Mouse (Mus musculus) spleen, adult 2 months (tissue): ENCODE measurements around the gene Tuba8.

ENCODE experiments used
- CTCF ChIP-seq: fragments of 200-500 bp; IDR thresholded peaks from 2 replicates; pipeline ENCODE4 v1.5.1; 2011; ENCODE audit warnings: mild to moderate bottlenecking, inconsistent platforms; ENCODE audit not compliant: insufficient read depth, insufficient read length, insufficient replicate concordance; ENCODE audit errors: extremely low read depth
- POLR2A ChIP-seq: fragments of 200-500 bp; IDR thresholded peaks from 2 replicates; pipeline ENCODE4 v1.6.1; 2011; ENCODE audit warnings: low read depth, low read length, inconsistent platforms

GRCm38 (mm10) chr6:121215336-121215735, 4.8 kb downstream of the Tuba8 start:
- TF ChIP-seq POLR2A (no peak), CTCF (no peak)
